Mouse (Mus musculus): ENCODE measurements at regions not wholly inside any gene's neighbourhood (a gene's known extent, or its start where the extent isn't known, plus 50 kb on each side); places are given as distances from the start of the nearest gene placed in this dataset.

DNA sequence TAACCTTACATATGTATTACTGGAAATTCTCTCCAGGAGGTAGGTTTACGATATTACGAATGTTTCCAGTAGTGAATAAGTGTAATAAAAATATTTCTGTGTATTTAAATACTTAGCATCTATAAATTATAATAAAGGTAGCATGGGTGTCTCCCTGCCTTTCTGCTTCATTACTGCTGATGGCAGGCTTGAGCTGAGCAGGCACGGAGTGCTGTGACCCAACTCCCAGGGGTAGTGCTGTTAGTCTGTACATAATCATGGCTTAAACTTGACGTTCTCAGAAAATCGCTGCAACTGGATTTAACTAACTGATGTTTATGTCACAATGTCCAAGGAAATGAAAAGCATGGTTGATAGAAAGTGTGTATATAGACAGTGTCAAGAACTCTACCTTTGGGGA, 727.8 kb upstream of the Frg1 start:
- no peak overlapping the region for H3K27ac ChIP-seq (ENCODE audit: poor library complexity, severe bottlenecking)
- H3K36me3 ChIP-seq: no peaks in the 10 kb centered on the region
- H3K4me1 ChIP-seq (replicated peaks): no peaks in the 10 kb centered on the region
- no peaks in the 10 kb centered on the region for H3K9me3 ChIP-seq (replicated peaks)
- H3K4me2 ChIP-seq: no peak overlapping the region
- WGBS: 82% methylated on average over 5 of the region's 5 CpGs
- no peaks in the 10 kb centered on the region for H3K27me3 ChIP-seq (replicated peaks)
- ATAC-seq (ENCODE audit: insufficient number of reproducible peaks, low FRiP score): no peak
- no peak overlapping the region for H3K9ac ChIP-seq
- no peak overlapping the region for H3K4me3 ChIP-seq

DNA sequence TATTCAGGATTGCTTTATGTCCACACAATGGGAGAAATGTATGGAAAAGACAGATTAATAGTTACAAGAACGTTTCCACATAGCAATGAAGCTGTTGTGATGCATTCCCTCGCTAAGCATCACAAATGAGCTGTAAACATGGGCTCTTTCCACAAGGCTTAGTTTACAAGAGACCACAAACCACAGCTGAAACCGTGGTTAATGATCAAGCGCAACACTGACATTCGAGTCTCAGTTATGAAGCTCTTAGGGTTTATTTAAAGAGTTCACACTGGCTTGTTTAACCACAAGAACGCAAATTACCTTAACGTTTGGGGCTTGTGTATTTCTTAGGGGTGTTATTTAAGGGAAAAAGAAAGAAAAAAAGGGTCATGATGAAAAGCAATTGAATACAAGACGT, 727.3 kb upstream of the Frg1 start:
- no peaks in the 10 kb centered on the region for H3K9me3 ChIP-seq (replicated peaks)
- WGBS: 65% methylated on average over 8 of the region's 8 CpGs
- no peaks in the 10 kb centered on the region for H3K4me1 ChIP-seq (replicated peaks)
- H3K4me3 ChIP-seq: no peak overlapping the region
- no peak overlapping the region for H3K27ac ChIP-seq (ENCODE audit: poor library complexity, severe bottlenecking)
- ATAC-seq (ENCODE audit: insufficient number of reproducible peaks, low FRiP score): no peak
- H3K27me3 ChIP-seq (replicated peaks): no peaks in the 10 kb centered on the region
- no peak overlapping the region for H3K4me2 ChIP-seq
- no peaks in the 10 kb centered on the region for H3K36me3 ChIP-seq
- H3K9ac ChIP-seq: no peak overlapping the region

DNA sequence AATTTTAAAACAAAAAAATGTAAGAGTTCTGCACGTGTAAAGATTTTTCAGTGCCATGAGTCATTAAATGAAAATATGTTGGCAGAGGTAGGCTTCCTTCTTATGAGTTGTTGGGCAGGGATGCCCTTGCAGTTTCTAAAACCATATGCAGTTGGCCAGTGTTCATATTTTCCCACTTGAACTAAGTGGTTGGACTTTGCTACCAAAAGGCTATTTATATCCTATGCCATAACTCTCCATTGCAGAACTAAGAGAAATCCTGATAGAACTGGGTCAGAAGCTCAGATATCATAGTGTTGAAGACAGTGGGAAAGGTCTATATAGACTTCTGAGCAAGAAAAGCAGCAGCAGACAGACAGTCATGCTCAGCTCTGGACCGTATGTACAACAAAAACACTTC, 690.7 kb upstream of the Frg1 start:
- Histone ChIP-seq H3K4me3 (no peak overlapping the region), H3K36me3 (no peaks in the 10 kb centered on the region), H3K9ac (no peak overlapping the region), H3K27me3 (replicated peaks) (no peaks in the 10 kb centered on the region), H3K4me1 (replicated peaks) (no peaks in the 10 kb centered on the region), H3K9me3 (replicated peaks) (no peaks in the 10 kb centered on the region), H3K27ac (ENCODE audit: poor library complexity, severe bottlenecking) (no peak overlapping the region), H3K4me2 (no peak overlapping the region)
- no peak for ATAC-seq (ENCODE audit: insufficient number of reproducible peaks, low FRiP score)
- WGBS: 74% methylated on average over 2 of the region's 2 CpGs

DNA sequence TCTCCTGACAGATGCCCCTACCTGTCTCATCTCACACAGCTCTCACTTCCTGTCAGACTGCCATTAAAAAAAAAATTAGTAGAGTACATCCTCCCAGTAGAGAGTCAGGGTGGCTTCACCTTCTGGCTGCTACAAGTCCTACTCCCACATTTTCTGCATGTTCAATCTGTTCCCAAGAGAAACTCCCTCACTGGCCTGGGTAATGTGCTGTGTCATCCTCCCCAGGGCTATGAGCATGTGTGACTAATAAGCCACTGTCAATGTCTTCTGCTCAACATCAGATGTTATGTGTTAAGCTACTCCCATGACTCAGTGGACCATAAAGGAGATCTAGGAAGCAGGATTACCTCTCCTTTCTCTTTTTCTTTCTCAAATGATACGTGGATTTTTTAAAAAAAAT, 652.4 kb upstream of the Frg1 start:
- no peaks in the 10 kb centered on the region for H3K27me3 ChIP-seq (replicated peaks)
- H3K4me2 ChIP-seq: no peak overlapping the region
- H3K36me3 ChIP-seq: no peaks in the 10 kb centered on the region
- ATAC-seq (ENCODE audit: insufficient number of reproducible peaks, low FRiP score): no peak
- no peaks in the 10 kb centered on the region for H3K9me3 ChIP-seq (replicated peaks)
- H3K9ac ChIP-seq: no peak overlapping the region
- H3K4me3 ChIP-seq: no peak overlapping the region
- H3K4me1 ChIP-seq (replicated peaks): no peaks in the 10 kb centered on the region
- no peak overlapping the region for H3K27ac ChIP-seq (ENCODE audit: poor library complexity, severe bottlenecking)
- 70% methylated on average over 1 of the region's 1 CpGs for WGBS

DNA sequence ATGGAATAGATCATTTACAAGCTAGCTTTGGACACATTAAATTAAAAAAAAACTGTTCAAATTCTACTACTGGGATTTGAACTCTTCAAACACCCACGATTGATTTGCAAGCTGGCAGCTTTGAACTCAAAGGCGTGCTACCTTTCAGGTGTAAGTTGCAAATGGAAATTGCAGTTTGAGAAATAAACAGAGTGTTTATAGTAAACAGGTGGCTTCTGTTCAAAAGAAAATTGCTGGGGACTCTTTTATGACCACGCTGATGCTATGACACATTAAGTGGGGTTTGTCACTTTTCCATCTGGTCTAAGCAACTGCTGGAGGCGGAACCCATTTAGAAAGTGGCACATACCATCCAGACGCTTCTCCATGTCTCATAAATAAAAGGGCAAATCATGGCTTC, 626.7 kb upstream of the Frg1 start:
- WGBS: 80% methylated on average over 5 of the region's 5 CpGs
- no peak for ATAC-seq (ENCODE audit: insufficient number of reproducible peaks, low FRiP score)
- H3K4me1 ChIP-seq (replicated peaks): no peaks in the 10 kb centered on the region

DNA sequence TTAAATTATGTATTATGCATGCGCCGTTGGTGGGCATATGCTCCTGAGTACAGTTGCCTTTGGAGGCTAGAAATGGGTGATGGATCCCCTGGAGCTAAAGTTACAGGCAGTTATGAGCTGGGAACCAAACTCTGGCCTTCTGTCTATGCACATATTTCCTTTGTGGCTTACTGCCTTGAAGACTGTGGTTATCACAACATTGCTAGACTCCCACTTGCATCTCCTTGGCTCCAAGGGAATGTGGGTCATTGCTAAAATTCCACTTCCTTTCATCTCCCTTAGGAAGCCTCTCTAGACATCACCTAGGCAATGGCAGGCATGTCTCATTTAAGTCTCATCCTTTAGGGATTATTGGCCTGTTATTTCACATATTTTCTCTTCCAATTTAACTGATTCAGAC, 622.4 kb upstream of the Frg1 start:
- Histone ChIP-seq H3K36me3 (no peaks in the 10 kb centered on the region), H3K9me3 (replicated peaks) (no peaks in the 10 kb centered on the region), H3K4me1 (replicated peaks) (no peaks in the 10 kb centered on the region), H3K4me2 (no peak overlapping the region), H3K9ac (no peak overlapping the region), H3K4me3 (no peak overlapping the region), H3K27me3 (replicated peaks) (no peaks in the 10 kb centered on the region), H3K27ac (ENCODE audit: poor library complexity, severe bottlenecking) (no peak overlapping the region)
- 85% methylated on average over 2 of the region's 2 CpGs for WGBS
- no peak for ATAC-seq (ENCODE audit: insufficient number of reproducible peaks, low FRiP score)

More for the DNA sequence above, 626.7 kb upstream of the Frg1 start:
- H3K27ac ChIP-seq (ENCODE audit: poor library complexity, severe bottlenecking): no peak overlapping the region
- H3K36me3 ChIP-seq: no peaks in the 10 kb centered on the region
- no peaks in the 10 kb centered on the region for H3K9me3 ChIP-seq (replicated peaks)
- H3K4me3 ChIP-seq: no peak overlapping the region
- no peaks in the 10 kb centered on the region for H3K27me3 ChIP-seq (replicated peaks)
- no peak overlapping the region for H3K9ac ChIP-seq
- no peak overlapping the region for H3K4me2 ChIP-seq

DNA sequence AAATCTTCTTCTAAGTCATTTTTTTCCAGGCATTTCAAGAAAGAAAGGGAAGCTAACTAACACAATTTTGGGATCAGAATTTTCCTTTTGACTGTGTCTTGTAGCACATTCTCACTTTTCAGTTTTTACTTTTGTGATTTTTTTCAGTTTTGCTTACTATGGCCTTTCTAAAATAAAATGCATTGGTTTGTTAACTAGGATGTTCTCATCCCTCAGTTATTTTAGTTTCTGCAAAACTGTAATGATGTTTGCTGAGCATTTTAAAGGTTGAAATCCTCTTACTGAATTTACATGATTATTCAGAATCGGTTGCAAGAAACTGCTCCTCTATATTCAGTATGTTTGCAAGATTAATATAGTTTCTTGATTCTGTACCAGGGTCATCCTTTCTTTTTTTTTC, 610.1 kb upstream of the Frg1 start:
- H3K4me1 ChIP-seq (replicated peaks): no peaks in the 10 kb centered on the region
- no peak overlapping the region for H3K4me2 ChIP-seq
- no peak overlapping the region for H3K27ac ChIP-seq (ENCODE audit: poor library complexity, severe bottlenecking)
- H3K27me3 ChIP-seq (replicated peaks): no peaks in the 10 kb centered on the region
- no peak overlapping the region for H3K4me3 ChIP-seq
- ATAC-seq (ENCODE audit: insufficient number of reproducible peaks, low FRiP score): no peak
- no peak overlapping the region for H3K9ac ChIP-seq
- H3K9me3 ChIP-seq (replicated peaks): no peaks in the 10 kb centered on the region
- no peaks in the 10 kb centered on the region for H3K36me3 ChIP-seq
- WGBS: 84% methylated on average over 1 of the region's 1 CpGs

DNA sequence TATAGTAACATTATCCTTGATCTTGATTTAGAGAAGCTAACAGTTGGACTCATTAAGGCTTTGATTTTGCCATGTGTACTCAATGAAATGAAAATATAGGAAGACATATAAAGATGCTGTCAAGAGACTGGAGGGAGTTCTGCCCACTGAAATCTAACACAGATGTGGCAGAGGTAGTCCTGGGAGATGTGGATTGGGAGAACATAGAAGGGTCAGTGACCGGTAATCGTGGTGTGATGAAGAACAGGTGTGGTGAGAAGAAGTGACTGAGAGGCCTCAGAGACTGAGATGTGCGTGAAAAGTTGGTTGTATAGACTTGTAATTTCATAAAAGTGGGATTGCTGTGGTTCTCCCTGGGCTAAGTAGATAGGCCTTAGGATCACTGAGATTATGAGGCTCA, 600.9 kb upstream of the Frg1 start:
- Histone ChIP-seq H3K4me3 (no peak overlapping the region), H3K4me1 (replicated peaks) (no peaks in the 10 kb centered on the region), H3K27me3 (replicated peaks) (no peaks in the 10 kb centered on the region), H3K36me3 (no peaks in the 10 kb centered on the region), H3K9ac (no peak overlapping the region), H3K27ac (ENCODE audit: poor library complexity, severe bottlenecking) (no peak overlapping the region), H3K4me2 (no peak overlapping the region), H3K9me3 (replicated peaks) (no peaks in the 10 kb centered on the region)
- 82% methylated on average over 3 of the region's 3 CpGs for WGBS
- ATAC-seq (ENCODE audit: insufficient number of reproducible peaks, low FRiP score): no peak

DNA sequence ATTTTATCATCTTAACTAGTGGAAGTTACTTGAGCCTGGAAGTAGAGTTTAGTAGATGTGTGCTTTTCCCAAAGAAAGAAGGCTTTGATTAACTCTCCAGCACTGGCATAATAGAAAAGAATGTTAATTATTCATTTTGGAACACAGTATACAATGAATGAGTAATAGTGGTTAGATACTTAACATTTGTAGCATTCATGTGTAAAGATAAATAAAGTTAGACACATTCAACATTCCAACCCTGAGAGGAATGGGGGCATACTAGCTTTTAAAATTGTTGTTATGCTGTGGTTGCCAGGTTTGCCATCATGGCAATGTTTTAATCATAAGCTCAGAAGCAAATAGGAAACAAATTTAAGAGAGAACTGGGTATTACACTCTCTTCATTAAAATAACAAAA, 586.3 kb upstream of the Frg1 start:
- ATAC-seq (ENCODE audit: insufficient number of reproducible peaks, low FRiP score): no peak
- no peak overlapping the region for H3K27ac ChIP-seq (ENCODE audit: poor library complexity, severe bottlenecking)

DNA sequence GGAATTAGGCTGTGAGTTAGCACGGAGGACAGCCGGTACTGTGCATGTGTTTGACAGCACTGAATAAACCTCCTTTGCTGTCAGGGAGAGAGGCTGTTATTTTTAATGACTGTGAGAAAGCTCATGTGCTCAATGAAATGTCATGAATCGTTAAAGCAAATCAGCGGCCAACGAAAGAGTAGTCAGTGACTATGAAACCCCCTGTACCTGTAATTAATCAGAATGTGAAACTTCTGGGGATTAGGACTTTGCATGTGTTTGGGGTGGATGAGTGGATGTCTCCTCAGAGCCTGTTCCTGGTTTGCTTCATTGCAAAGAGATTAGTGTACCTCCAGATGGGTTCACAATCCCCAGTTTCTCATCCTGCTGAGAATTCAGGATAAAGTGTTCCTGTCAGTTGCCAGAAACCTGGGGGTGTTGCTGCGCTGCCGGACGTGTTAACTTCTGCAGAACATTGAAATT, 572.2 kb upstream of the Frg1 start:
- no peaks in the 10 kb centered on the region for H3K4me1 ChIP-seq (replicated peaks)
- H3K4me3 ChIP-seq: no peak overlapping the region
- 82% methylated on average over 8 of the region's 8 CpGs for WGBS
- no peak overlapping the region for H3K9ac ChIP-seq
- H3K4me2 ChIP-seq: no peak overlapping the region
- no peaks in the 10 kb centered on the region for H3K9me3 ChIP-seq (replicated peaks)
- H3K36me3 ChIP-seq: no peaks in the 10 kb centered on the region
- H3K27me3 ChIP-seq (replicated peaks): no peaks in the 10 kb centered on the region
- no peak overlapping the region for H3K27ac ChIP-seq (ENCODE audit: poor library complexity, severe bottlenecking)
- ATAC-seq (ENCODE audit: insufficient number of reproducible peaks, low FRiP score): no peak

More for the DNA sequence above, 586.3 kb upstream of the Frg1 start:
- Histone ChIP-seq H3K9me3 (replicated peaks) (no peaks in the 10 kb centered on the region), H3K4me3 (no peak overlapping the region), H3K4me2 (no peak overlapping the region), H3K27me3 (replicated peaks) (no peaks in the 10 kb centered on the region), H3K4me1 (replicated peaks) (no peaks in the 10 kb centered on the region), H3K36me3 (no peaks in the 10 kb centered on the region), H3K9ac (no peak overlapping the region)

DNA sequence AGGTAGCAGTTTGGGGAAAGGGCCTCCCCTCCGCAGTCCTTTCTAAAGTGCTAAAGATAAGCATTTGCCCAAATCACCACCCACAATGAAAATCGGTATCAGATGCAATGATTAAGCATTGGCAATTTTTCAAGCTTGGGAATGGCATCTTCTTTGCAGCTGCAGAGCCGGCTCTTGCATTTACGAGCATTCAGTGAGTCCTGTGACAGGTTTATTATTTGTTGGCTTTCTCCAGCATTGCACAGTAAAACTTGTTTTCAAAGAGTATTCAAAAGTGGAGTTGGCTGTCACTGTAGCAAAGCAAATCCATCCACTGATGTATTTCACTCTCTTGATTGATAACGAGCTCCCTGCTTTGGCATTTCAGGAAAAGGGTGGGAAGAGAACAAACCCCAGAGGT, 571.3 kb upstream of the Frg1 start:
- Histone ChIP-seq H3K36me3 (no peaks in the 10 kb centered on the region), H3K4me3 (no peak overlapping the region), H3K9me3 (replicated peaks) (no peaks in the 10 kb centered on the region), H3K4me2 (no peak overlapping the region), H3K27ac (ENCODE audit: poor library complexity, severe bottlenecking) (no peak overlapping the region), H3K9ac (no peak overlapping the region), H3K4me1 (replicated peaks) (no peaks in the 10 kb centered on the region), H3K27me3 (replicated peaks) (no peaks in the 10 kb centered on the region)
- WGBS: 69% methylated on average over 5 of the region's 5 CpGs
- no peak for ATAC-seq (ENCODE audit: insufficient number of reproducible peaks, low FRiP score)

DNA sequence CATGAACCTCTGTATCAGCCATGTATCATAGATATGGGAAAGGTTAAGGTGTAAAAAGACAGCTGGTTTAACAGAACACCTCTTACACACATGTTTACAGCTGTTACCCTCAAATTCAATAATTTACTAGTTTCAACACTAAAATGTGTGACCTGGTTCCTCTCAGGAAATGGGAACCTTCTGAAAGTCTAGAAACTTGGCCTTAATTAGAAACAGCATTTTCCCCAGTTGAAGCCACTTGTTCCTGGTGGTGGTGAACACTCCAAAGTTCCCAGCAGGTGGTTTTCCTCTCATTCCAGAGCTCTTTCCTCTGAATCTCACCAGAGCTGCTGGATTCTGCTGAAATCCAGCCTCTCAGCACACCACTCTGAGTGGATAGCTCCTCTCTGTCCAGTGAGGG, 570.5 kb upstream of the Frg1 start:
- H3K27ac ChIP-seq (ENCODE audit: poor library complexity, severe bottlenecking): no peak overlapping the region
- H3K4me1 ChIP-seq (replicated peaks): no peaks in the 10 kb centered on the region
- H3K4me2 ChIP-seq: no peak overlapping the region
- no peaks in the 10 kb centered on the region for H3K36me3 ChIP-seq
- no peak overlapping the region for H3K4me3 ChIP-seq
- no peak overlapping the region for H3K9ac ChIP-seq
- no peaks in the 10 kb centered on the region for H3K27me3 ChIP-seq (replicated peaks)
- ATAC-seq (ENCODE audit: insufficient number of reproducible peaks, low FRiP score): no peak
- H3K9me3 ChIP-seq (replicated peaks): no peaks in the 10 kb centered on the region
